Mouse (Mus musculus) spleen, adult 18-20 months (tissue): ENCODE results near the gene Ttc8.
A peak's percentile ranks its signal among the peaks of the same experiment; 100 is the strongest.
"Not testable (repeated sequence)": the region's sequence is repeated elsewhere in the genome, so short reads cannot be mapped to it uniquely, and the experiment has no call there.

ENCODE experiments used
- DNase-seq, 2 experiments: peaks; one replicate each; pipeline ENCODE4 v3.0.0; 2022; ENCODE audit warnings: mixed read lengths in 2 of 2

Ttc8 gene

GRCm38 (mm10) chr12:98920194-98920991 lies at the start of gene Ttc8:
Gene Ttc8, plus strand, starts transcription at chr12:98920574.
- peak; percentile 60 to 76 for DNase-seq

GRCm38 (mm10) chr12:98872836-98873235 lies 47.5 kb upstream of the Ttc8 start:
- no peak for DNase-seq

- DNase-seq = no peak
These were observed 45.2 kb upstream of the Ttc8 start for GRCm38 (mm10) chr12:98875216-98875615.

- DNase-seq = no peak
These were observed 41.7 kb upstream of the Ttc8 start for GRCm38 (mm10) chr12:98878693-98879092.

GRCm38 (mm10) chr12:98881796-98882195 lies 38.6 kb upstream of the Ttc8 start:
- no peak for DNase-seq

GRCm38 (mm10) chr12:98884515-98884914 lies 35.9 kb upstream of the Ttc8 start:
- DNase-seq = no peak

GRCm38 (mm10) chr12:98896761-98897160 lies 23.6 kb upstream of the Ttc8 start:
- DNase-seq = no peak

- no peak for DNase-seq
These were observed 20.7 kb upstream of the Ttc8 start for GRCm38 (mm10) chr12:98899676-98900075.

- DNase-seq = no peak
These were observed 20.0 kb upstream of the Ttc8 start for GRCm38 (mm10) chr12:98900341-98900880.

- peak; percentile 73 to 83 for DNase-seq
These were observed 19.2 kb upstream of the Ttc8 start, which contains the start of gene Eml5 for GRCm38 (mm10) chr12:98900881-98901801. Gene Eml5, minus strand, starts transcription at chr12:98901484.

- DNase-seq = no peak
These were observed 14.9 kb upstream of the Ttc8 start for GRCm38 (mm10) chr12:98905466-98905865.

GRCm38 (mm10) chr12:98910096-98910495 lies 10.3 kb upstream of the Ttc8 start:
- no peak for DNase-seq

- DNase-seq = no peak
These were observed 10.8 kb downstream of the Ttc8 start for GRCm38 (mm10) chr12:98931174-98931573.

GRCm38 (mm10) chr12:98932441-98932840 lies 12.1 kb downstream of the Ttc8 start:
- DNase-seq = no peak

GRCm38 (mm10) chr12:98932856-98933255 lies 12.5 kb downstream of the Ttc8 start:
- DNase-seq = no peak

- not testable (repeated sequence) for DNase-seq
These were observed 30.9 kb downstream of the Ttc8 start for GRCm38 (mm10) chr12:98951295-98951694.

GRCm38 (mm10) chr12:98956951-98957350 lies 36.6 kb downstream of the Ttc8 start:
- DNase-seq = no peak

- DNase-seq = no peak
These were observed 37.1 kb downstream of the Ttc8 start for GRCm38 (mm10) chr12:98957455-98957854.

GRCm38 (mm10) chr12:98961008-98961407 lies 40.6 kb downstream of the Ttc8 start:
- no peak for DNase-seq

GRCm38 (mm10) chr12:98961415-98961814 lies 41.0 kb downstream of the Ttc8 start:
- no peak for DNase-seq

- no peak for DNase-seq
These were observed 45.2 kb downstream of the Ttc8 start for GRCm38 (mm10) chr12:98965441-98966135.

- no peak for DNase-seq
These were observed 51.9 kb downstream of the Ttc8 start for GRCm38 (mm10) chr12:98972291-98972690.

- no peak for DNase-seq
These were observed 53.1 kb downstream of the Ttc8 start for GRCm38 (mm10) chr12:98973461-98973860.
